Mouse (Mus musculus): Measurements from ENCODE around the gene Coq2.

Coq2 gene

GRCm38 (mm10) chr5:100621876-100622508, 52.9 kb downstream of the Coq2 start:
- no peak for DNase-seq (ENCODE audit: low spot score in 2 of 2)

DNA sequence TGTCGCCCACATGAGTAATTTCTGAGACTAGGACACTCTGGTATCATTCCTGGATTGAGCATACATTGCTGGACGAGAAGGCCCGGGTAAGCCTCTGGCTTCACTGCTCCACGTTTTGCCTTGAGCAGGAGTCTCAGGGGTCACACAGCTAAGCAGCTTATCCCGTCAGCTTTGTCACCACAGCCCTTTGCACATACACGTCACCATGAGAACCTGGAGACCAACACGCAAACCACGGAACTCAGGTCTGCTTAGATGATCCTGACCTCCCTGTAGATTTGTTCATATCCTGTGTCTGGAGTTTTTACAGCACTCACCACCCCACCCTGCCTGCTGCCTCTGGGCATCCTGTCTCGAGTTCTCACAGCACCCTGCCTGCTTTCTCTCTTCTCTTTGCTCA, 54.0 kb downstream of the Coq2 start:
- no peak for DNase-seq (ENCODE audit: low spot score in 2 of 2)

DNA sequence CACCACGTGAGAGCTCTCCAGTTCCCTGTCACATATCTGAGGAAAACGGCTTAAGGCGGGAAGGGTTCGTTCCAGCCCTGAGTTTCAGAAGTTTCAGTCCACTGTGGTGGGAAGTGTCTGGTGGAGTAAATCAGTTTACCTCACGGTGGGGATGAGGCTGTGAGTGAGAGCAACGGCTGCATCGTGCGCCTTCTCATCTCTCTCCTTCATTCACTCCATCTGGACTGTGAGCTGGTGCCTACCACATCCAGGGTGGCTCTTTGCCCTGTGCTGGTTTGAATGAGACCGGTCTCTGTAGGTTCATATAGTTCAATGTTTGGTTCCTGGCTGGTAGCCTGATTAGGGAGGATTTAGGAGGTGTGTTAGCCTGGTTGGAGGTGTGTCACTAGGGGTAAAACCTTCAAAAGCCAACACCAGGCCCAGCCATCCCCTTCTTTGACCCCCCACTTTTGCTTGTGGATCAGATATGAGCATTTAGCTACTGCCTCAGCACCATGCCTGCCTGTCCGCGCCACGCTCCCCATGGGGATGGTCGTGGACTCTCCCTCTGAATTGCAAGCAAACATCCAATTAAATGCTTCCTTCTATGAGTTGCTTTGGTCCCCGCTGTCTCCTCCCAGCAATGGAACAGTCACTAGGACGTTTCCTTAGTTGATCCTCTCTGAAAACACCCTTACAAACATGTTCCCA, 55.2 kb downstream of the Coq2 start:
- DNase-seq (ENCODE audit: low spot score in 2 of 2): no peak

DNA sequence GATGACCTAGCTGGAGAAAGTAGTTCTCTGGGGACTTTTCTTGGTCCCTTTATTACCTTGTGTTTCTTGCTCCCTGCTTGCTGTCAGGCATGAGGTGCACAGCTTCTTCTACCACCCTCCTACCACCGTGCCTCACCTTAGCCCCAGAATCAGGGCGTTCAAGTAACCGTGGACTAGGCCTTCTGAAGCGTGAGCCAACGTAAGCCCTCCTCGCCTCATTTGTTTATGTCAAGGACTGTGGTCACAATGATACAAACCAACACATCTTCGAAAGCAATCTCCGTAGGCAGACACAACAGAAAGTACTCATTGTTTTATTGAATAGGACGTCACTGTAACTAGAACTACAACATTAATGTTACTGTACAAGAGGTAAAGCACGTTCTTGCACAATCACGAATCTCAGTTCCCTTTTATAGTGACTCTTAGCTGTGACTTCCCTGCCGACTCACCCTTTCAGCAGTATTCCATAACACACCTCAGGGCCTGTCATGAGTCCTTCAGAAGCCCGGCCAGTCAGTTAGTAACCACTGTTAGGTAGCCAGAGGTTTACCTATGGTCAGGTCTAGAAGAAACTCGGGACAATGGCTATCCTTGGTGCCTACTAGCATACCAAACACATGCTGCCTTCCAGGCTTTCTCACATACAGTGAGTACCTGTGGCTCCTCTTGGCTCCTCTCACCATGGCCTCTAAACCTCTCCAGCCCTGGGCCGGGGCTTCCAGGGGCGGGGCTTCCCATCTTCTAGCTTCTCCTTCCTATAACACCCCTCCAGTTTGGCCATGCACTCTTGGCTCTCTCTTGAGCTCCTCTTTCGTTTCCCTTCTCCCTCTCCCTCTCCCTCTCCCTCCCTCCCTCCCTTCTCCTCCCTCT, 60.8 kb downstream of the Coq2 start:
- no peak for DNase-seq (ENCODE audit: low spot score in 2 of 2)

DNA sequence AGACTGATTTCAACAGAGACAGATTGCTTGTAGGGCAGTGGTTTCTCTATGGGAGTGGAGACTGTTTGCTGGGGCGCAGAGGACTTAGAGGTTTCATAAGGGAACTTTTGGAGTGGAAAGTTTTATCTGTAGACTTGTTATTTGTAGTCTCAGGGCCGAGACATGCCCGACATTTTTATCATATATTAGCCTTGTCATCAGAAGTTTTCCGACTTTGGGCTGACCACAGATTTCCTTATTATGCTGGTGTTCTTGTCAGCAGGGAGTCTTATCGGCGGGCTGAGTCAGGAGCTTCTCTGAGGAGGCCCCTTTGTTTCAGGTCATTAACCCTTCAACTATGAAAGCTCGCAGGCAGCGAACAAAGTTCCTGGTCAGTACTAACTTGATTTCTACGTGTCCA, 67.1 kb downstream of the Coq2 start:
- DNase-seq (ENCODE audit: low spot score in 2 of 2): no peak

GRCm38 (mm10) chr5:100607090-100607762, 67.7 kb downstream of the Coq2 start:
- no peak for DNase-seq (ENCODE audit: low spot score in 2 of 2)

- no peak for DNase-seq (ENCODE audit: low spot score in 2 of 2)
Measured at GRCm38 (mm10) chr5:100605828-100606229, 69.1 kb downstream of the Coq2 start.
